ENCODE assay signal across 35 mouse cellular contexts in the genomic region with DNA sequence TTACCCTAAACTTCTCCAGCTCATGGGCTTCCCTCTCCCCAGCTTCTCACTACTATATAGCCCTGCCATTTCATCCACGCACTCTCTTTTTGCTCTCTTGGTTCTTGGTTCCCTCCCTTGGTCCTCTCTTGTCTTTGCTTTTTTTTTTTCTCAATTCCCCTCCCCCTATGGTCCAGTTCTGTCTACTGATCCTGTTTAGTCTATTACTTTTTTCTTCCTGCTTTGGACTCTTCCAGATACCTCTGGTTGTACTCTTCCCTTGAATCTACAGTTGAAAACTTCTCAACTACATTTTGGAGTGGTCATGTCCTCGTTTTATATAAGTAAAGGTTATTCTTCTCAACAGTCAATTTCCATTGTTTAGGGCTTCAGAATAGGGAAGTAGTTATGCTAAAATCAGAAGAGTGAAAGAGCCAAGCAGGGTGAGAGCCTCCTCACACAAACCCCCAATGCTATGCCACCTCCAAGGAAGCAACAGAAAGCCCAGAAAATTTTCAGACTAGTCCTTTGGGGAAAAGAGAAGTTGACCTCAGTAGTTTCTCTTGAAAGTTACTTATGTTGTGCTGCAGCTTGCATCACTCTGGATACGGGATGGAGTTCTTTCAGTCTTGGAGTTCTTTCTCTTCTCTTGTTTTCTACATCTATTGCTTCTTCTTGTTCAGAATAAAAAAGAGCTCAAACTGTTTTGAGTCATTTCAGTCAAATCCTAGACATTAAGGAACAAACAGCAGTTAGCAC. TPM values are rescaled to one million over a fixed set of nuclear protein-coding genes. Genes with fewer than 3 reads are reported as not detected.
A peak's percentile ranks its signal among the peaks of the same experiment; 100 is the strongest.
DNase-seq lines count a peak whose midpoint lies in the region; ATAC-seq and TF ChIP-seq lines count a peak whose summit lies in the region.
"Had no signal": no experiment of that assay in that cellular context is flagged by ENCODE, and none has a peak within 500 bp of the region (broad histone marks: within the 10 kb centered on the region; RNA-seq: fewer than 3 reads in every experiment).

No protein-coding gene starts in this region.

- H3K4me3 ChIP-seq in CH12.LX (replicated peaks in 1 of 3; ENCODE audit: low read depth in 2 of 3, low read length in 2 of 3, poor library complexity in 1 of 3), result no peak overlapping the region
- H3K4me3 ChIP-seq: embryonic facial prominence, embryonic 10.5 days; embryonic facial prominence, embryonic 13.5 days; erythroblast, embryonic 14.5 days; forebrain, embryonic 12.5 days; gastrocnemius, adult 2 months; heart, embryonic 13.5 days; hindbrain, embryonic 10.5 days; hindbrain, embryonic 13.5 days; intestine, embryonic 15.5 days had no signal

- H3K4me2 ChIP-seq in CH12.LX (ENCODE audit: insufficient read depth, low read depth, poor library complexity, severe bottlenecking), result peak overlapping the region; percentile 64; the same call in 1 of the 2 replicates
- H3K4me2 ChIP-seq: embryonic facial prominence, embryonic 13.5 days; forebrain, embryonic 12.5 days; heart, embryonic 13.5 days; hindbrain, embryonic 13.5 days; intestine, embryonic 15.5 days had no signal

- no peak overlapping the region for H3K27ac ChIP-seq in CH12.LX (ENCODE audit: insufficient read depth, low read depth)
- H3K27ac ChIP-seq: embryonic facial prominence, embryonic 10.5 days; embryonic facial prominence, embryonic 13.5 days; forebrain, embryonic 12.5 days; gastrocnemius, adult 2 months; heart, embryonic 13.5 days; hindbrain, embryonic 10.5 days; hindbrain, embryonic 13.5 days; intestine, embryonic 15.5 days had no signal

- no peak for TF ChIP-seq POLR2A in CH12.LX (IDR thresholded peaks at IDR 0.05; ENCODE audit: low read depth, low read length)

- peak; percentile 29 to 46; a peak in 2 of 4 replicates for ATAC-seq in hematopoietic stem cell, adult 5-6 weeks (replicated peaks in 1 of 2; ENCODE audit: insufficient read depth in 1 of 2, low FRiP score in 2 of 2, low TSS enrichment in 1 of 2, low read depth in 1 of 2, poor library complexity in 2 of 2, severe bottlenecking in 2 of 2)
- ATAC-seq in monocyte, adult 5-6 weeks (replicated peaks; ENCODE audit: insufficient number of reproducible peaks, low FRiP score, low TSS enrichment, poor library complexity, severe bottlenecking), result 0 out of 2 replicates have a peak, but pooled peaks have one; percentile 56
- ATAC-seq: CD4-positive, CD25-positive, alpha-beta regulatory T cell, adult 4 months; forebrain, embryonic 16.5 days; hindbrain, embryonic 16.5 days; intestine, embryonic 15.5 days; Patski had no signal

- in situ Hi-C loops in CH12.LX (cut with MboI; ENCODE audit: low pct_ligation_motif_present, low pct_unique_long_range_greater_than_20kb, low sequenced_read_pairs), result no loop called here

- peak overlapping the region; percentile 6; the same call in 1 of the 2 replicates for H3K9ac ChIP-seq in CH12.LX (ENCODE audit: insufficient read depth, low read depth)
- H3K9ac ChIP-seq: embryonic facial prominence, embryonic 13.5 days; forebrain, embryonic 12.5 days; heart, embryonic 13.5 days; hindbrain, embryonic 13.5 days; intestine, embryonic 15.5 days had no signal

- no peaks in the 10 kb centered on the region for H3K36me3 ChIP-seq in CH12.LX (replicated peaks in 1 of 2; ENCODE audit: control insufficient read depth in 1 of 2, insufficient read depth in 1 of 2, low read length in 1 of 2)
- H3K36me3 ChIP-seq: embryonic facial prominence, embryonic 10.5 days; embryonic facial prominence, embryonic 13.5 days; forebrain, embryonic 12.5 days; heart, embryonic 13.5 days; hindbrain, embryonic 10.5 days; hindbrain, embryonic 13.5 days; intestine, embryonic 15.5 days had no signal

- DNase-seq in CH12.LX (ENCODE audit: extremely low read depth) (peak; percentile 12), MN1 (ENCODE audit: low spot score) (no peak)
- DNase-seq in kidney, postnatal 10 days, result no peak
- no peak for DNase-seq in right cerebral cortex, postnatal 4 days
- DNase-seq: adrenal gland, postnatal 10 days; adrenal gland, postnatal 36 days; cerebellum, adult 18-20 months; cerebellum, adult 9-10 months; cerebellum, postnatal 14 days; embryo, embryonic 11 days; gastrocnemius, adult 2 months; gastrocnemius, postnatal 14 days; heart, adult 18-20 months; kidney, adult 11 months had no signal

- no peaks in the 10 kb centered on the region for H3K27me3 ChIP-seq in CH12.LX (replicated peaks)
- H3K27me3 ChIP-seq: embryonic facial prominence, embryonic 13.5 days; forebrain, embryonic 12.5 days; heart, embryonic 13.5 days; hindbrain, embryonic 13.5 days; intestine, embryonic 15.5 days; Patski had no signal

- dilution Hi-C loops in CH12.LX (cut with MboI; ENCODE audit: extremely low pct_ligation_motif_present, extremely low pct_unique_long_range_greater_than_20kb, low sequenced_read_pairs), result no loop called here

- no peak for TF ChIP-seq RAD21 in CH12.LX (IDR thresholded peaks at IDR 0.05; ENCODE audit: low read depth, low read length)

- TF ChIP-seq CTCF in CH12.LX (conservative IDR thresholded peaks at IDR 0.05 in 1 of 2, IDR thresholded peaks at IDR 0.05 in 1 of 2; ENCODE audit: low read depth in 2 of 2, low read length in 2 of 2), result no peak

- H3K4me1 ChIP-seq in CH12.LX (ENCODE audit: control insufficient read depth in 1 of 2, insufficient read depth in 2 of 2), result peaks cover 10 to 22% of the 10 kb centered on the region in 2 experiments; a peak in 2 of 4 replicates
- H3K4me1 ChIP-seq: embryonic facial prominence, embryonic 10.5 days; embryonic facial prominence, embryonic 13.5 days; forebrain, embryonic 12.5 days; heart, embryonic 13.5 days; hindbrain, embryonic 10.5 days; hindbrain, embryonic 13.5 days; intestine, embryonic 15.5 days had no signal

- 0 out of 2 replicates have a peak, but pooled peaks have one; percentile 11 for TF ChIP-seq EP300 in CH12.LX (IDR thresholded peaks at IDR 0.05; ENCODE audit: low read length)

- H3K9me3 ChIP-seq in CH12.LX (replicated peaks; ENCODE audit: low read length), result no peaks in the 10 kb centered on the region
- H3K9me3 ChIP-seq: embryonic facial prominence, embryonic 10.5 days; embryonic facial prominence, embryonic 13.5 days; forebrain, embryonic 12.5 days; heart, embryonic 13.5 days; hindbrain, embryonic 10.5 days; hindbrain, embryonic 13.5 days; intestine, embryonic 15.5 days had no signal

- H3K79me2 ChIP-seq in CH12.LX (replicated peaks; ENCODE audit: control insufficient read depth, extremely low read depth, insufficient read depth, poor library complexity, severe bottlenecking), result no peaks in the 10 kb centered on the region

TF ChIP-seq in CH12.LX, 34 proteins besides CTCF, POLR2A, EP300 and RAD21:
- TF ChIP-seq MAX (IDR thresholded peaks at IDR 0.05; ENCODE audit: low read length) (no peak), MXI1 (IDR thresholded peaks at IDR 0.05; ENCODE audit: low read depth, low read length) (0 out of 2 replicates have a peak, but pooled peaks have one; percentile 24), RCOR1 (conservative IDR thresholded peaks at IDR 0.05; ENCODE audit: low read depth, low read length) (no peak), NRF1 (IDR thresholded peaks at IDR 0.05; ENCODE audit: low read depth, low read length) (no peak), SIN3A (IDR thresholded peaks at IDR 0.05; ENCODE audit: low read length) (0 out of 2 replicates have a peak, but pooled peaks have one; percentile 27), CHD2 (IDR thresholded peaks at IDR 0.05; ENCODE audit: low read length) (peak; percentile 67), GABPA (IDR thresholded peaks at IDR 0.05; ENCODE audit: insufficient replicate concordance, low read depth, low read length) (no peak), ZNF384 (IDR thresholded peaks at IDR 0.05; ENCODE audit: low read depth, low read length) (peak; percentile 93)

RNA-seq across cellular contexts. Expression of gene Bcl2a1c, which starts 3.8 kb away (rescaled TPM):
- total RNA-seq in CH12.LX (2012; rRNA removed) (1.4 and 1.7 TPM in 2 replicates), CH12.LX (2014; rRNA removed) (1.8 TPM in 1 of 2 replicates, not detected in the other)
- 4.8 and 8.2 TPM in 2 replicates for polyA plus RNA-seq in CH12.LX (2012; ENCODE audit: insufficient read length, low read depth)
- total RNA-seq in hematopoietic stem cell, adult 5-6 weeks (2017), result not detected in 2 replicates
- total RNA-seq in monocyte, adult 5-6 weeks (2017), result not detected in 3 replicates
- total RNA-seq: adrenal gland, adult 18-20 months; adrenal gland, postnatal 10 days; adrenal gland, postnatal 36 days; ES-E14; gastrocnemius, adult 2 months; gastrocnemius, postnatal 14 days; gastrocnemius, postnatal 4 days; heart, adult 18-20 months; heart, postnatal 25 days had no signal
- polyA plus RNA-seq: C2C12; cortical plate, adult 2 months; embryonic facial prominence, embryonic 10.5 days; embryonic facial prominence, embryonic 13.5 days; erythroblast, embryonic 14.5 days; forebrain, embryonic 12.5 days; forebrain, embryonic 16.5 days; heart, embryonic 13.5 days; heart, embryonic 16.5 days; hindbrain, embryonic 10.5 days; hindbrain, embryonic 13.5 days; hindbrain, embryonic 16.5 days; intestine, embryonic 15.5 days; Patski had no signal
